Mouse (Mus musculus) left cerebral cortex, postnatal 10 days (tissue): ENCODE results near the gene Tssk3. TPM values are rescaled to one million over a fixed set of nuclear protein-coding genes. Genes with fewer than 3 reads are reported as not detected.
"Not testable (repeated sequence)": the region's sequence is repeated elsewhere in the genome, so short reads cannot be mapped to it uniquely, and the experiment has no call there.

ENCODE experiments used
- DNase-seq, 2 experiments: peaks; one replicate each; pipeline ENCODE4 v3.0.0; 2021 to 2022; ENCODE audit warnings: low spot score in 2 of 2, mixed read lengths in 1 of 2; ENCODE audit errors: extremely low spot score in 1 of 2
- intact Hi-C: fragments of 180-260 bp; cut with DNase I; formaldehyde crosslinking; loops from one replicate; pipeline ENCODE4 v1.15.1; 2025
- total RNA-seq, 2 experiments: library from RNA; stranded (reverse); gene quantifications; 2 replicates each; pipeline ENCODE4 v1.2.3; 2021

Tssk3 gene
- total RNA-seq, result 1 to 10 TPM in 1 of 2 experiments, under 1 TPM in 1; 0.36 to 1.1 TPM

DNA sequence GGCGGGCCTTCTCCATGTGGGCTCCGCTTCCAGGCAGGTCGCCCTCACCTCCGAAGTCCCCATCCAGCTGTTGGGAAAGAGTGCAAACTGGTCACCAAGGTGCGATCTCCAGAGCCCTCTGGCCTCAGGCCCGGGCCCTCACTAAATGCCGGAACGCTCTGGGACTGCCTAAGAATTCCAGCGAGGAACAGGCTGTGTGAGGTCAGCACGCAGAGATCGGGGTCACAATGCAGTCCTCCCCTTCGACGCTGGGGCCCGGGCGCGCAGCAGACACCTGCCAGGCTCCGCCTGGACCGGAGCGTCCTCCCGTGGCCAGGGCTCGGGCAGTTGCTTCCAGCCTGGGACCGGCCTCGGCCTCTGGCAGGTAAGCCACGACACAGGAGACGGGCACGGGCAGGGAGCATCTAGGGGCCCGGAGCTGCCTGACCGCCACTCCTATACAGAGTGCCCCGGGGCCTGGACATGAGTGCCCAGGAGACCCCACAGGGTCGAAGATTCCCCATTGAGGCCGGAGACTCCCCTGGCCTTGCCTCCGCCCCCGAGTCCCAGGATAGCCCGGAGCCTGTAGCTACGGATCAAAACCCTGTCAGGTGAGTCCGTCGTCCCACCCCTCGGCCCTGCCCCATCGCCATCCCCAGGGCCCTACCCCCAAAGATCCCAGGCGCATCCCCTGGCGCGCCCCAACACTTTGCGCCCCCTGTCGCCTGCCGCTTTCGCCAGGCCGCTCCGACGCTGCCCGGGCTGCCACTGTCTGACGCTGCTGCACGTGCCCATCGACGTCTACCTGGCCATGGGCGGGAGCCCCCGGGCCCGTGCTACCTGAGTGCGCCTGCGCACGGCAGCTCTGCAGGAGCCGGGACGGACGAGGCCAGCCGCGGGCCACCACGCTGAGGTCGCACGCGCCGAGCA lies at the start of gene Tssk3, which contains the start of gene Fam229a:
Tssk3 (minus strand) TSS at position 51 of the 909 bp plus-strand sequence.
Fam229a (plus strand) TSS at position 219 of the 909 bp plus-strand sequence.
- intact Hi-C loops, result no loop called here
- DNase-seq, result peak in 1 of 2 experiments; percentile 66

DNA sequence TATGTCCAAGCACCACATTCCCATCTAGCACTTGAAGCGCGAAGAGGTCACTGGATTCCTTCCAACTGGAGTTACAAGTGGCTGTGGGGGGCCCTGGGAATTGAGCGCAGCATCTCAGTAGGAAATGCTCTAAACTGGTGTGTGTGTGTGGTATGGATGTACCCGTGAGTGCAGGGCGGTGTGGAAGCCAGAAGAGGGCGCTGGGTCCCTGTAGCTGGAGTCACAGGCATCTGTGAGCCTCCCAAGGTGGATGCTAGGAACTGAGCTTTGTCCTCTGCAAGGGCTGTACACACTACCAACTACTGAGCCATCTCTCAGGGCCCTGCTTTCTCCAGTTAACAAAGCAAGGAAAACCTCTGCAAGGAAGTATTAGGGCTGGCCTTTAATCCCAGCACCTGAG lies 49.2 kb upstream of the Tssk3 start:
- intact Hi-C loops, result no loop called here
- DNase-seq, result peak in 1 of 2 experiments; percentile 37

DNA sequence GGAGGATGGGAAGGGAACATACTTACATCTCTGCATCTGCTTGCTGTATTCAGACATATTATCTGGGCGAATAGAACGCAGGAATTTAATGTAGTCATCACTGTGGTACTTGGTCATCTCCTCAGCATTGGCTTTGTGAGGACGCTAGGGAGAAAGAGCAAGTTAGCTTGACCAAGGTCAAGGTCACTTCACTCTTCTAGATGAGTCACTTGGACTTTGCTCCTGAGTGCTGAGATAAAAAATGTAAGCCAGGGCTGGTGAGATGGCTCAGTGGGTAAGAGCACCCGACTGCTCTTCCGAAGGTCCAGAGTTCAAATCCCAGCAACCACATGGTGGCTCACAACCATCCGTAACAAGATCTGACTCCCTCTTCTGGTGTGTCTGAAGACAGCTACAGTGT lies 38.1 kb upstream of the Tssk3 start:
- DNase-seq, intact Hi-C loops: not testable (repeated sequence)

GRCm38 (mm10) chr4:129525889-129526288 lies 35.1 kb upstream of the Tssk3 start:
- intact Hi-C loops, result no loop called here
- DNase-seq, result no peak

DNA sequence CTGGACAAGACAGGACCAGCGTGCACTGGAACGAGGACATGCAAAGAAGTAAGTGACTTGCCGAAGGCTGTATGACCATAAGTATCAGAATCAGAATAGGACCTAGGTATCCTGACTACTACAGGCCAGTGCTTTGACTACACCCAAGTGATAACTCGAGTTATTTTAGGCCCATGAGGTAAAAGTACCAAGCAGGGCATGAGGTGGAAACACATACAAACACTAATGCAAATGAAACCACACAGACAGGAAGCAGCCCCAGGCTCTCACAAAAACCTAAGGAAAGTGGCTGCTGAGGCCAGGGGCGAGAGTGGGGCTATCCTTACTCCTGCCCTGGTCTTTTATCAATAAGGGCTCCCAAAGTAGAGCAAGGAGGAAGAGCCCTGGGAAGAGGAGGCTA lies 34.5 kb upstream of the Tssk3 start:
- DNase-seq, result no peak
- intact Hi-C loops, result no loop called here

GRCm38 (mm10) chr4:129518519-129518918 lies 27.7 kb upstream of the Tssk3 start:
- DNase-seq, result no peak
- intact Hi-C loops, result no loop called here

- intact Hi-C loops, result no loop called here
- no peak for DNase-seq
These were observed 26.1 kb upstream of the Tssk3 start for GRCm38 (mm10) chr4:129516925-129517324.

DNA sequence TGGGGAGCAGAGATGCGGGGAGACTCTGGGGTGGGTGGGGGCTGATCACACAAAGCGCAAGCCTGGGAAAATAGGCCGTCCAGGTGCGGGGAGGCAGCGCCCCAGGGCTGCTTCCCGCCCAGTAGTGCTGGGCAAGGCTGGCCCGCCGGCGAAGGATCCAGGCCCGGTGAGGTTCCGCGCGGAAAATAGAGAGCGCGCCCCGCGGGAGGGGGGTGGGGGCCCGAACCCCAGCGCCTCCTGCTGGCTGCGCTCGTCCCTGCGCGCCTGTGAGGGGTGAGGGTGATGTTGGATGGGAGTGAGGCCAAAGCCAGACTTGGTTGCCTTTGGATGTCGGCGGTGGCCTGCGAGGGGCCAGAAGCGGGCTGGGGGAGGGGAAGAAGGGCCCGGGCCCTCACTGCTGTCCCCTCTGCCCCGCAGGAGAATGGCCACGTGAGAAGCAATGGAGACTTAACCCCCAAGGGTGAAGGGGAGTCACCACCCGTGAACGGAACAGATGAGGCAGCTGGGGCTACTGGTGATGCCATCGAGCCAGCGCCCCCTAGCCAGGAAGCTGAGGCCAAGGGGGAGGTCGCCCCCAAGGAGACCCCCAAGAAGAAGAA lies 23.6 kb upstream of the Tssk3 start:
- DNase-seq, result peak; percentile 63 to 82
- intact Hi-C loops, result no loop called here

GRCm38 (mm10) chr4:129513891-129514290 lies 23.1 kb upstream of the Tssk3 start:
- DNase-seq, result no peak
- intact Hi-C loops, result no loop called here

DNA sequence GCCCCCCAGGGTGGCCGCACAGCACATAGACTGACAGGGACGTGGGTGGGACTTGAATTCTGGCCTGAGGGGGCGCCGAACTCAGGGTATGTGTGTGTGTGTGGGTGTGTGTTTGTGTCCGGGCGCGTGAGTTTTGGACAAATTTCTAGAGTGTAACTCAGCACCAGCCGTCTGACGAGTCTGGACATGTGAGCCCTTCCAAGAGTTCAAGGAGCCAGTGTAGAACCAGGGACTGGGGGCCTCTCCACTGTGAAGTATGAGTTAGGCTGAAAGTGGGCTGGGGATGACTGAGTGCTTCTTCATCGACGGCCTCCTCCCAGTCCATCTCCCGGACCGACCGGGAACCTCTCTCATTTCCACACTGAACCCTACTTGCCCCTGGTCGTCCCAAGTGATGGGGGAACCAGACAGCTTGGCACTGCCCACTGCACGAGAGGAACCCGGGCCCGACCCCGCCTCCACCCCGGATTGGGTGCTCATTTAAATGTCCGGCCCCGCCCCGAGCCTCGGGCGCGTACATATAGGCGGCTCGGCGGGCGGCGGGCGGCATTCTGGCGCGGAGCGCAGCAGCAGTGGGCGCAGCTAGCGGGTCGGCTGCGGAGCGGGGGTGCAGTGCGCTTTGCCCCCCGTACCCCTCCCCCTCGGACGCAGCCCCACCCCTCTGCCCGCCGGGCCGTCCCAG lies 22.4 kb upstream of the Tssk3 start, which contains the start of gene Marcksl1:
Marcksl1 (plus strand) TSS at position 496 of the 682 bp plus-strand sequence.
- DNase-seq, result peak; percentile 90 to 95

GRCm38 (mm10) chr4:129511413-129512096 lies 20.7 kb upstream of the Tssk3 start:
- DNase-seq, result no peak
- intact Hi-C loops, result no loop called here

More for the DNA sequence above, 22.4 kb upstream of the Tssk3 start, which contains the start of gene Marcksl1:
- intact Hi-C loops, result no loop called here

- intact Hi-C loops, result no loop called here
- DNase-seq, result no peak
These were observed 20.0 kb upstream of the Tssk3 start for GRCm38 (mm10) chr4:129510723-129511412.

DNA sequence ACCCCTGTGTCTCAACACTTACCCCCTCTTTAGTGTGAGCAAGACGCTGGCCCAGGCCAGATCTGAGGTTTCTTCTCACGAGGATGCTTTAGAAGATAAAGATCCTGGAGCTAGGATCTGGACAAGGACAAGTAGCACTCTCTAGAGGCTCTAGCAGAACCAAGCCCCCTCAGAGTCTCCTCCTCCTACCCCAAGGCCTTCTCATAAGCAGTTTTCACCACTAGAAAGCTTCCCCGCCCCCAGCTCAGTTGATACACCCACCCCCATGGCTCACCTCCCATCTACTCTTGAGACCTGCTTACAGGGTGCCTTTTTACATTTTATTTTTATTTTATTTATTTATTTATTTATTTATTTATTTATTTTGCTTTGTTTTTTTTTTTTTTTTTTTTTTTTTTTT lies 18.8 kb upstream of the Tssk3 start:
- DNase-seq, result no peak
- intact Hi-C loops, result no loop called here

GRCm38 (mm10) chr4:129508834-129509600 lies 18.2 kb upstream of the Tssk3 start:
- intact Hi-C loops, result no loop called here
- no peak for DNase-seq

DNA sequence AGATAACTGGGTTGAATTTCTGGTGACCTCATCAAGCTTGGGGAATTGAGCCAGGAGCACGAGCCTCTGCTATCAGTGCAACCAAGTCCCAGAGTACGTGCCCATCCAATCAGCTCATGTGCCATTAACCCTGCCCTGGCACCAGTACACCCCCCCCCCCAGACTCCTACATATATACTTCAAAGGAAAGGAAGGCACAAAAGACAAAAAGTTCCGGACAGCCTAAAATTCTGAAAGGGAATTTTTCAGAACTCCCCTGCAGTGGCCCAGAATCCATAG lies 17.4 kb upstream of the Tssk3 start:
- intact Hi-C loops, result no loop called here
- DNase-seq, result no peak

- no peak for DNase-seq
- intact Hi-C loops, result no loop called here
These were observed 16.8 kb upstream of the Tssk3 start for GRCm38 (mm10) chr4:129507434-129508236.

- intact Hi-C loops, result no loop called here
- DNase-seq, result no peak
These were observed 14.7 kb upstream of the Tssk3 start for GRCm38 (mm10) chr4:129505511-129505910.
